Mouse (Mus musculus): ENCODE results near the gene Plxdc1.

DNA sequence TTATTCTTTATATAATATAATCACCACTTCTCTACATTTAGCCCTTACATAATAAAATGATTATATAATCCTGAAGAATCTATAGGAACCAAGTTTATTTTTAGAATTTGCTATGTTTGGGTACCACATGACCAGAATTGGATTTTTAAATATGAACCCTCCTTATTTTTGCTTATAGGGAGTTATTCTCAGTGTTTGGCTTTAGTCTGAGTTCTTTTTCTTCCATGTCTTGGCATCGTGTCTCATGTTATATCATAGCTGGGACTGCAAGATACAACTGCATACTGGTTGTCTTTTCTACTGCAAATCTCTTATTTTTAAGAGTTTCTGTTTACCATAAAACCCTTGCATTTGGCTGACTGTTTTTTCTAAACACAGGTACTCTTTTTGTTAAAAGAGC lies 111.8 kb downstream of the Plxdc1 start:
- no peak for TF ChIP-seq CTCF (IDR thresholded peaks at IDR 0.05; ENCODE audit: control insufficient read depth, insufficient read depth, low read length)
- no peak for TF ChIP-seq POLR2A (IDR thresholded peaks at IDR 0.05; ENCODE audit: borderline replicate concordance, control insufficient read depth, low read depth, low read length)
